Mouse (Mus musculus) adrenal gland, adult (tissue): ENCODE measurements around the gene Xpo6.
A peak's percentile ranks its signal among the peaks of the same experiment; 100 is the strongest.

Experiments used
- DNase-seq, 2 experiments: peaks; one replicate each; pipeline ENCODE4 v3.0.0; 2022 to 2023; ENCODE audit warnings: low spot score in 1 of 2; ENCODE audit not compliant: inconsistent age in 2 of 2

Gene Xpo6

DNA sequence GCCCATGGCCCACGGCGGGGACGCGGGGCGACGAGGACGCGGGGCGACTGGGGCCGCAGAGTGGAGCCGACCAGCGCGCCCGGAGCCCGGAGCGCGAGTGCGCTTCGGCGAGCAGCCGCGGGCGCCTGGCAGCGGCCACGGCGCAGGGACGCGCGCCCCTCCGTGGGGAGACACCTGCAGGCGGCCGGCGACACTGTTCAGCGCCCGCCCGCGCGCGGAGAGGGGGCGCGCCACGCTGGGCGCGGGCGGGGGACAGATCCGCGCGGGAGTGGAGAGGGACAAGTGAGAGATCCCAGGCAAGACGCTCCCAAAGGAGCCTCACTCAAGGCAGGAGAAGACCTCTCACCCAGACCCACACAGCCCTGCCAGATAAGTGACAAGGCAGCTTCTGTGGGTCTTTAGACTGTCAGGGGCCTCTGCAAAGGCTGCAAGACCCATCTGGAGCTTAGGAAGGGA is 118.0 kb downstream of the Xpo6 start, which contains the start of gene Gsg1l:
Gene Gsg1l (minus strand): TSS at position 126 of the 456 bp plus-strand sequence.
- peak; percentile 66 to 80 for DNase-seq

DNA sequence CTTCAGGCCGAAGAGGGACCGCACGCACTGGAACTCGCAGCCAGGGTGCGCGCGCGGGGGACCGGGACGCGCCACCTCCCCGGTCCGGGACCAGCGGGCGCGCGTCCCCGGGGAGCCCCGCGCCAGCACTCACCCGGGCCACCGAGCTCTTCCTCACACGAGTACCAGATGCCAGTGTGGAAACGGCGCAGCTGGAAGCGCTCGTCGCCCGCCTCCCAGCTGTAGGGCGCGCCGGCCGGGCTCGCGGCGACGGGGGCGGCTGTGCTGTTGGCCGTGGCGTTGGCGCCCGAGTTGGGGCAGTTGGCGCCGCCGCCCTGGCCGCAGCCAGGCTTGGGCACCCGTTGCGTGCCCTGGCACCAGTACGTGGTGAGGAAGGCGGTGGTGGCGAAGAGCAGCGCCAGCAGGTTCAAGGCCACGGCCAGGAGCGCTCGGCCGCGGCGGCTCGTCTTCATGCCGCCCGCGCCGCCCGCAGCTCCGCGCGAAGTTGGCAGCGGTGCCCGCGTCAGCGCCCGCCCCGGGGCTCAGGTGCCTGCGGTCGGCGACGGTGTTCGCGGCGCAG is 118.5 kb downstream of the Xpo6 start:
- DNase-seq = peak; percentile 67 to 83

DNA sequence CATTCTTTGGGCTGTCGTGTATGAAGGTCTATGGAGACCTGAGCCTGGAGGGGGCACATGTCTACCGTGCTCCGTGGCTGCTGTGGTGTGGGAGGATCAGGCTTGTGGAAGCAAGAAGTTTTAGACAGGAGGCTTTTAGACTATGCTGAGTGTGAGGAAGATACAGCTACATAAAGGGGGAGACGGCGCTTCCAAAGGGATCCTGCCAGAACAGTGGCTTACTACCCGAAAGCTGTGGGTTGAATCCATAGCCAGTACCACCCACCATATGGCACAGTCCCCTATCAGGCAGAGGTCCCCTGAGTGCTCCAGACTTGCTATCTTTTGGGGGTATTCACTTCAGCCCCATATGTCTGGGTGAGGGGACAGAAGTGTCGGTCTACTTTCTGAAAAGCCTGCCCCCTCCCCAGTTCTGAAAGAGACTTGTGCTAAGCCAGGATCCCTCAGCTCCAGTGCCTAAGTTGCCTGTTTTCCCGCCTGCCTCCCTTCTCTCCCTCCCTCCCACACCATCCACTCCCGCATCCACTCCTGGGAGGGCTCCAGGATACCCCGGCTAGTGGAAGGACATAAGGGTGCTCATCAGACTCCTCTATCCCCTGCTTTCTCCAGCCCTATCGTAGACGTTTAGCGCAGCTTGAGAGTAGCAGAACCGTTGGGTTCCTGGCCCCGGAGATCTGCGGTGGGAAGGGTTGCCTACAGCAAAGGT is 119.2 kb downstream of the Xpo6 start:
- peak in 1 of 2 experiments; percentile 62 for DNase-seq

DNA sequence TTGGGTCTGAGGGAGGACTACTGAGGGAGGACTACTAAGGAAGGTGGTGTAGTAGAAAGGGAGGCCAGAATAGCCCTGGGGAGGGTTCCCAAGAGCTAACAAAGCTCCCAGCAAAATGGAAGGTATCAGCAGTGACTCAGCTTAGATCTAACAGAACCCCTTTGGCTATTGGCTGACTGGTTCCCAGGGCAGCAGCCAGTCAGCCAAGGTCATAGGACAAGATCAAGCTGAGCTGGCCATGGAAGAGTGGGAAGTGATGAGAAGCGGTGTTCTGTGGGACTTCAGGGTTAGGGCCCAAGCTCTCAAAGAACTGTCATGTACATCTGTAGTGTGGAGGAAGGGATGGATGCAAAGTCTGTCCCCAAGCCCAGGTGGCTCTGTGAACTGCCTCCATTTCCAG is 123.4 kb downstream of the Xpo6 start:
- peak; percentile 79 to 86 for DNase-seq

DNA sequence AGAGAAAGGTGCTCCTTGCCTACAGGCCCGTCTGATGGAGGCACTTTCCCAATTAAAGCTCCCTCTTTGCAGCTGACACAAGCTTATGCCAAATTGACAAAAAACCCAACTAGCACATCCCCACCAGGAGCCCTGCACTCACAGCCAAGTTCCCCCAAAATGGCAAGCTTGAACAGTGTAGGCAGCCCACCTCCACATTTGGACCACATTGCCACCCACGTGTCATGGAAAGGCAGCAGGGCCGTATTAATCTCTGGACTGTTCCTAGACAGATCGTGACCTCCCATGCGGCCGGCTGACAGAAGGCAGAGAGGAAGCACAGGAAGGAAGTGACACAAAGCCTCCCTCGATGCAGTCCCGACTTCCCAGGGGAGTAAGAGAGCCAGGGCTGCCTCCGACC is 125.2 kb downstream of the Xpo6 start:
- DNase-seq = no peak

DNA sequence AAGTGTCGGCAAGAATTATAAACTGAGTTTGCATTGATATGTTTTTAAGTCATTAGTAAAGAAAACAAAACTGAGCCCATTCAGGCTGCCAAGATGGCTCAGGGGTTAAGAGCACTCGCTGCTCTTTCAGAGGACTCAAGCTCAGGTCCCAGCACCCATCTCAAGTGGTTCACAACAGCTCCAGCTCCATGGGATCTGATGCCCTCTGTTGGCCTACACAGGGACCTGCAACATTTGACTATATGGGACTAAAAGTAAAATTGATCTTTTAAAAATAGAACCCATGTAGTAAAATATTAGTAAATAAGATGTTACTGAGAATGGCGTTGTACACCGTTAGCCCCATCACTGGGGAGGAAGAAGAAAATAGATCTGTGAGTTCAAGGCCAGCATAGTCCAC is 130.0 kb downstream of the Xpo6 start:
- no peak for DNase-seq

DNA sequence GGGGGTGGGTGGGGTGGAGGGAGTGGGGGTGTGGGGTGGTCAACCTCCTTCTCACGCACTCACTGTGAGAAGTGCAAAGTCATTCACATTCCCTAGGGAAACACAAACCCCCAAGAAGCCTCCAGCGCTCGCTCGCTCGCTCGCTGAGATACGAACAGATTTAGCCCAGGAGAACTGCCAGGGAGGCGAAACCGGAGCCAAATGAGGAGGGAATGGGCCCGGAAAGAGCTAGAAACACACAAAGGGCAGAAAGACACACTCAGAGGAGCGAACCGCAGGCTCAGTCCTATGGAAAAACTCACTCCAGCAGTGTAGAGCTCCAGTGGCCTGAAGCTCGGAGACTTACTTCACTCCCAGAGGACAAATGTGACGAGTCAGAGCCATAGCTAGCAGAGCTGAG is 133.5 kb downstream of the Xpo6 start:
- DNase-seq = no peak

DNA sequence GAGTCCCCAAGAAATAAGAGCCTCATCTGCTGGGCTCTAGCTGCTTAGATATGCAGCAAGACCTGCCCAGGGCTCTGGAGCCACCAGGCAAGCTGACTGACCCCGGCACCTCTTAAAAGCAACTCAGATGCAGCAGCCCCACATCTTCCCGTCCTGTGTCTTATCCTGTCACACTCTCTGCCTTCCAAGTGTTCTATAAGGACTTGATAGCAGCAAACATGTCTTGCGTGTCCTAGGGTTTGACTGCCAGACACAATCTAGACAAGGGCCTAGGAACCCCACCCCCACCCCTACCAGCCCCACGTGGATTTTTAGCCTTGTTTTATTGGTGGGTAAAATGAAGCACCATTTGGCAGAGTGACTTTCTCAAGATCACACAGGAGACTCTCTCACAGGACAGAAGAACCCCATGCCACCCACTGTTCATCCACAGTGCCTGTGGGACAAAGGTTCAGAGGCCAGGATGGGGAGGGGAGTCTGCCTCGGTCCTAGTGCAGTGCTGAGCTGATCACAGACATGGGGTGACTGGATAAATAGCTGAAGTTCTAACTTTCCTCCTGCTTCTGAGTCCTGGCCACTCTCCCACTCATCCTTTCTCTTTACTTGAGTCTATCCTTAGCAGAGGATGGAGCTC is 134.9 kb downstream of the Xpo6 start:
- DNase-seq = no peak

DNA sequence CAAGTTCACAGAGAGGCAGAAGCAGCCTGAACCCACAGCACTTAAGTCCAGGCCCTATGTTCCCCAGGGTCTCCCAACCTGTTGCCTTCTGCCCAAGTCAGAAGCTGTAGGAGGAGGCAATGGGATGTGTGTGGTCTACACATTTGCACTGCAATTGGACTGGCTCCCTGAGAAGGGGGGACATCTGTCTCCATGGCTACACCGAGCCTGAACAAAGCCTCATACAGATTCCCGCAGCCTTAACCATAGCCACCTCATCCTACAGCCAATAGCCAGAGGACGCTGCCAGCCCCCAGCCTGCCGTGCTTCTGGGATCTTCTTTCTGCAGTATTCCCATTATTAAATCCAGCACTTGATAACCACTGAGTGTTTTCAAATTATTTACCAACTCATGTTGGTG is 138.1 kb downstream of the Xpo6 start:
- DNase-seq = no peak

DNA sequence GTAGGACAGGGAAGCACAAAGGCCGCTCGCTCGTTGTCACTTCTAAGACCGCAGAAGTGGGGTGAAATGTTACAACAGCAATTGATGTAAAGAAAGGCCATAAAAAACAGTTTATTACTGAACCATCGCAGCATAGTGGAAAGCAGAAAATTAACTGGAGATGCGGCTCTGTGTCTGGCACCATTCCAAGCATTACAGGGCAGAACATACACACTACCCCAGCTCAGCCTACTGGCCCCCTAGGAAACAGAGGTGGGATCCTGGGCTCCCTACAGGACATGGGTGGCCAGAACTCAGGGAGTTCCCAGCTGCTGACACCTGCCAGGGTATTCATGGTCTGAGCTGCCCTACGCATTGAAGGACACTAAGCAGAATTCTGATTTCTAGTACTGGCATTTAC is 141.4 kb downstream of the Xpo6 start:
- DNase-seq = no peak

DNA sequence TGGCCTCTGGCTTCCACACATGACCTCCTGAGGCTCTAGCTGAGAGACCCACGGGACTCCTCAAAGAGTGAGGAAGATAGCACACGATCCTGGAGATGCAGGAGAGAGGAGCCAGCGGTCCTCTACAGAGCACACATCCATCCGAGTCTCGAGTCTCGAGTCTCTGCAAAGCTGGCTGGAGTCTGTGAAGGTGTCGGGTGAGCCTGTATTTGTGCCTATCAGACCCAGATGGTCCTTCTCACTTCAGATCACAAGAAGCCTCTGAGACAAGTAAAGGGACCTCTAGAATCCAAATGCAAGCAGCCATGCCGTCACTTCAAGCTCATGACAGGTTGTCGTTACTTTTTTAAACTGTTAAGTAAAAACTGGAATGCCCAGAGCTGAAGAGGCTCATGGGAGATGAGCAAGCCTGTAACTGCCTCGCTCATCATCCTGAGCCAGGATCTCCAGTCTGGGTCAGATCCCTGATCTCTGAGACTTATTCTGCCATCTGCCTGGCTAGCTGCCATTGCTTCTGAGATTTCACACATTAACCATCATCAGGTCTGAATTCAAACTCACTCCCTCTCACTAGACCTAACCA is 142.9 kb downstream of the Xpo6 start:
- DNase-seq = no peak

DNA sequence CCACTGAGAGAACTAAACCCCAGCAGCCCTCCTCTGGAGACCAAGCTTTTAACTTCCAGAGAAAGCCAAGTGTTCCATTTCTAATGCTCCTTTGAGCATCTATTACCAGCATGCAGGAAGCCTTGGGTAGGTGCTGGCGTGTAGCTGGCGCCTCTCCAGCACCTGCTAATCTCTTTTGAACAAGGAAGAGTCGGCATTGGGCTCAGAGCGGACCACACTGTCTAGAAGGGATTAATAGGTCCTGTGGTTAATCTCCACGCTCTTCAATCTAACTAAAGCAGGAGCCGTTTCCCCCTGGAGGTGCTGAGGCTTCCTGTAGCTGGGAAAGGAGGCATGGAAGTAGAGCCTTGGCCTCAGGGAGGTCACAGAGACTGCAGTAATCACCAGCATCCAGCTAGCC is 145.7 kb downstream of the Xpo6 start:
- DNase-seq = no peak

DNA sequence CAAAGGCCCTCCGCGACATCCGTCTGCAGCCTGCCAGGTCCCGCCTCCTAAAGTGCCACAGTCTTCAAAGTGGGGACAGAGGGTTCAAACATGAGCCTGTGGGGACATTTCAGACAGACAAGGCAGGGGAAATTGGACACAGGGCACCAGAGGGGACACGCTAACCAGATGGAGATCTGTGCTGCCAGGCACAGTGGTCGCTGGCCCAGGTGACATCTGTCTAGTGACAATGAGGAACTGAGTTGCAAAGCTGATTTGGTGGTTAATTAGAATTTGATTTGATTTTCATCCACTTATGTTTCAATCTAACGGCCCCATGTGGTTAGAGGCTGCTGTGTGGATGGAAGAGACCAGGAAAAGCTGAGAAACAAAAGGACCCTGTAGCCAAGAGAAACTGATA is 146.7 kb downstream of the Xpo6 start:
- peak in 1 of 2 experiments; percentile 44 for DNase-seq

DNA sequence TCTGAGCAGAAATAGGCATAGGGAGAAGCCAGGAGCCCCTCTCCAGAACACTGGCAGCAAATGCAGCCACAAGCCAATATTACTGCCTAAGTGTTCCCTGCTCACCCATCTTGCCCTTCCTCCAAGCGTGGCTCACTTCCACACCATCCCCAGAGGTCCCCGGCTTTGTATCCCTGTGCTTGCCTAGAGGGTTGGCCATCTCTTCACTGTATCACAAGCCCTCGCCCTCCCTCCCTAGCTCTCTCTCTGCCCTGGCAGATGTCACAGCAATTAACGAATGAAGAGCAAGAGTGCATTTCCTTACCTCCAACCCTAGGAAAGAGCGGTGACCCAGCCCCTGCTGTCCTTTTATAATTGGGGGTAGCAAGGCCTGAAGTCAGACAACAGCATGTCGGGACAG is 148.4 kb downstream of the Xpo6 start:
- DNase-seq = no peak
